Mouse (Mus musculus): ENCODE results near the gene 9530077C05Rik. TPM values are rescaled to one million over a fixed set of nuclear protein-coding genes. Genes with fewer than 3 reads are reported as not detected.
"Not testable (repeated sequence)": the region's sequence is repeated elsewhere in the genome, so short reads cannot be mapped to it uniquely, and the experiment has no call there.

9530077C05Rik gene
- polyA plus RNA-seq, 1 experiment, result not detected

DNA sequence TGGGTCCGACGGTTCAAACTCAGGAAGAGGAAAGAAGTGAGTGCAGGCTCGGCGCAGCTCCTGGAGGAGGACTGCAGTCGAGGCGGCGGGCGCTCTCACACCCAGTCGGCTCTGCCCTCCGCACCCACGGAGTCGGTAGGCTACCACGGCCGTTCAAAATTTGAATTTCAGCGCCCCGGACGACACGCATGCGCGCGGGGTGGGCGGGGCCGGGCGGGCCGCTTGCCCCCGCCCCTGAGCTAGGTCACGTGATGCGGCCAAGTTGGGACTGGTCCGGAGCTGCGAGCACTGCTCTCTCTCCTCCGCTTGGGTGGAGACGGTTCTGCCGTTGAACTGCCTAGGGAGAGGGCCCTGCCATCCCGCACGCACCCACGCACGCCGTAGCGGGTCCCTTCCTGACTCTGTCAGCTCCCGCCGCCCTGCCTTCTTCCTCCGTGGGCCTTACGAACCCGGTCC is 22.3 kb upstream of the 9530077C05Rik start, which contains the start of gene Anln:
Anln (minus strand) TSS at position 168 of the 456 bp plus-strand sequence.
- Histone ChIP-seq H3K4me1 (ENCODE audit: control insufficient read depth, insufficient read depth, low read length) (peaks cover 7% of the 10 kb centered on the region), H3K27ac (ENCODE audit: insufficient read depth, low read depth, low read length) (peak within 1 kb of the TSS; percentile 58), H3K4me3 (ENCODE audit: insufficient read depth, low read depth, low read length) (peak within 1 kb of the TSS; percentile 71)
- WGBS, result under 1% methylated on average over 44 of the region's 44 CpGs
- TF ChIP-seq POLR2A (IDR thresholded peaks at IDR 0.05; ENCODE audit: insufficient read depth, low read depth, low read length), result peak; percentile 86
- TF ChIP-seq CTCF (IDR thresholded peaks at IDR 0.05; ENCODE audit: insufficient read depth, low read depth, low read length), result no peak

DNA sequence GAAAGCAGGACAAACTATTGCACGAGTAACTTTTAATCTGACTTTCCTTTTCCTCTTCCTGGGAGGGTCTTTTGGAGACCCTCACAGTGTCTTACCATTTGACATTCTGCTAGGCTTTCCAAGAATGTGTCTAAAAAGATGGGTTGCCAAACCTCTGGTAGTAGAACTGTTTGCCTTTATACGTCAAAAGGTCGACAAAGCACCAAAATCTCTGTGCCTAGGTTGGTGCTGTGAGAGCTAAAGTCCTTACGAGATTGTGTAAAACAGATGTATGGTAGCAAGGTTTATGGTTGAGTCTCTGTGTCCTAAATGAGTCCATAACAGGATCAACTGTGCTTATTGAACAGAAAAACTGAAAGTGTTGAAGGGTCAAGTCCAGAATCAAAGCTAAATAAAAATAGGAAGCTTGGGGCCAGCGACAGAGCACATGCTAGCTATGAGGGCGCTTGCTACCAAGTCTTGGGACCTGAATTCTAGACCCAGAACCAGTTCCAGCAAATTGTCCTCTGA is 21.5 kb upstream of the 9530077C05Rik start:
- H3K4me3 ChIP-seq (ENCODE audit: insufficient read depth, low read depth, low read length), result no peak overlapping the region
- TF ChIP-seq CTCF (IDR thresholded peaks at IDR 0.05; ENCODE audit: insufficient read depth, low read depth, low read length), result no peak
- TF ChIP-seq POLR2A (IDR thresholded peaks at IDR 0.05; ENCODE audit: insufficient read depth, low read depth, low read length), result no peak
- H3K4me1 ChIP-seq (ENCODE audit: control insufficient read depth, insufficient read depth, low read length), result peaks cover 7% of the 10 kb centered on the region
- WGBS, result 74% methylated on average over 6 of the region's 6 CpGs
- no peak overlapping the region for H3K27ac ChIP-seq (ENCODE audit: insufficient read depth, low read depth, low read length)

DNA sequence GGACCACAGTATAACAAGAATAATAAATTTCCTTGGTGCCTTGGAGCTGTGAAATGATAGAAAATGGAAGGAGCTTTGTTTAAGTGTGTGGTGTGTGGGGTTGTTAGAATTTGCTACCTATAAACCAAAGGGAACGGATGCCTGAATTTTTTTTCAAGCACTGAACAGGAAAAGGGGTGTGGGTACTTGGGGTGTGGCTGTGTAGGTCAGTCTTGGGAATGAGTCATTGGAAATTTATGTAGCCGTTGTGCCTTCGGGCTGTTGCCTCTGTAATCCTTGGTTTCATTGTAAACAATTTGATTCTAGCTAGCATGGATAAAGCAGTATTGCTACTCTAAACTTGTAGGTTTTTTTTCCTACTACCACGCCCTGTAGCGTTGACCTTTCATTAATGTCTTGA is 20.9 kb upstream of the 9530077C05Rik start:
- no peak overlapping the region for H3K4me3 ChIP-seq (ENCODE audit: insufficient read depth, low read depth, low read length)
- peaks cover 7% of the 10 kb centered on the region for H3K4me1 ChIP-seq (ENCODE audit: control insufficient read depth, insufficient read depth, low read length)
- no peak for TF ChIP-seq POLR2A (IDR thresholded peaks at IDR 0.05; ENCODE audit: insufficient read depth, low read depth, low read length)
- TF ChIP-seq CTCF (IDR thresholded peaks at IDR 0.05; ENCODE audit: insufficient read depth, low read depth, low read length), result no peak
- H3K27ac ChIP-seq (ENCODE audit: insufficient read depth, low read depth, low read length), result no peak overlapping the region
- WGBS, result 91% methylated on average over 5 of the region's 5 CpGs

GRCm38 (mm10) chr9:22394725-22395124 is 16.6 kb upstream of the 9530077C05Rik start:
- H3K27ac ChIP-seq (ENCODE audit: insufficient read depth, low read depth, low read length), result no peak overlapping the region
- 94% methylated on average over 2 of the region's 2 CpGs for WGBS
- H3K4me3 ChIP-seq (ENCODE audit: insufficient read depth, low read depth, low read length), result no peak overlapping the region
- no peak for TF ChIP-seq POLR2A (IDR thresholded peaks at IDR 0.05; ENCODE audit: insufficient read depth, low read depth, low read length)
- TF ChIP-seq CTCF (IDR thresholded peaks at IDR 0.05; ENCODE audit: insufficient read depth, low read depth, low read length), result no peak
- no peaks in the 10 kb centered on the region for H3K4me1 ChIP-seq (ENCODE audit: control insufficient read depth, insufficient read depth, low read length)

DNA sequence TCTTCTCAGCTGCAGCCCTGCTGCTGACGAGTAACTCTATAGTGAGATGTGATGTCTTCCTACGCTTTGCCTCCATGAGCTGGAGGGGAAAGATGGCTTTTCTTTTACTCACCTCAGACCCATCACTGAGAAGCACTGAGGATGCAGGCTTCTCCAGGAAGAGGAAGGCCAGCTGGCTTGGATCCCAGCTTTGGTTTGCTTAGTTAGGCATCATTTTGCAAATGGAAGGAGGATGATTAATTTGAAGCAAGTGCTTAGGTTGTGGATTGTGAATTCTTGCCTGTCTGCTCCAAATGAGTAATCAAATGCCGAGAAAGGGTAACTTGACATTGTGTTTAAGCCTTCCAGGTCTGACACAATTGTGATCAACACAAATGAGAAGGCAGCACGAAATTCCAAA is 12.3 kb upstream of the 9530077C05Rik start:
- WGBS, result 68% methylated on average over 4 of the region's 4 CpGs
- H3K4me3 ChIP-seq (ENCODE audit: insufficient read depth, low read depth, low read length), result no peak overlapping the region
- H3K4me1 ChIP-seq (ENCODE audit: control insufficient read depth, insufficient read depth, low read length), result no peaks in the 10 kb centered on the region
- H3K27ac ChIP-seq (ENCODE audit: insufficient read depth, low read depth, low read length), result no peak overlapping the region
- TF ChIP-seq POLR2A (IDR thresholded peaks at IDR 0.05; ENCODE audit: insufficient read depth, low read depth, low read length), result no peak
- no peak for TF ChIP-seq CTCF (IDR thresholded peaks at IDR 0.05; ENCODE audit: insufficient read depth, low read depth, low read length)

- 92% methylated on average over 6 of the region's 6 CpGs for WGBS
- Histone ChIP-seq H3K4me3 (ENCODE audit: insufficient read depth, low read depth, low read length) (no peak overlapping the region), H3K4me1 (ENCODE audit: control insufficient read depth, insufficient read depth, low read length) (no peaks in the 10 kb centered on the region), H3K27ac (ENCODE audit: insufficient read depth, low read depth, low read length) (no peak overlapping the region)
- no peak for TF ChIP-seq CTCF (IDR thresholded peaks at IDR 0.05; ENCODE audit: insufficient read depth, low read depth, low read length)
These were observed 9.3 kb upstream of the 9530077C05Rik start for GRCm38 (mm10) chr9:22402001-22402400.

- Histone ChIP-seq H3K27ac (ENCODE audit: insufficient read depth, low read depth, low read length) (no peak overlapping the region), H3K4me3 (ENCODE audit: insufficient read depth, low read depth, low read length) (no peak overlapping the region), H3K4me1 (ENCODE audit: control insufficient read depth, insufficient read depth, low read length) (no peaks in the 10 kb centered on the region)
- WGBS, result 75% methylated on average over 3 of the region's 3 CpGs
- no peak for TF ChIP-seq POLR2A (IDR thresholded peaks at IDR 0.05; ENCODE audit: insufficient read depth, low read depth, low read length)
- TF ChIP-seq CTCF (IDR thresholded peaks at IDR 0.05; ENCODE audit: insufficient read depth, low read depth, low read length), result no peak
These were observed 8.3 kb upstream of the 9530077C05Rik start for GRCm38 (mm10) chr9:22402976-22403375.

- H3K27ac ChIP-seq (ENCODE audit: insufficient read depth, low read depth, low read length); H3K4me3 ChIP-seq (ENCODE audit: insufficient read depth, low read depth, low read length); H3K4me1 ChIP-seq (ENCODE audit: control insufficient read depth, insufficient read depth, low read length): not testable (repeated sequence)
- 74% methylated on average over 2 of the region's 2 CpGs for WGBS
These were observed 7.8 kb upstream of the 9530077C05Rik start for GRCm38 (mm10) chr9:22403501-22403900.

- H3K27ac ChIP-seq (ENCODE audit: insufficient read depth, low read depth, low read length), result no peak overlapping the region
- no peaks in the 10 kb centered on the region for H3K4me1 ChIP-seq (ENCODE audit: control insufficient read depth, insufficient read depth, low read length)
- no peak overlapping the region for H3K4me3 ChIP-seq (ENCODE audit: insufficient read depth, low read depth, low read length)
- 57% methylated on average over 3 of the region's 3 CpGs for WGBS
- TF ChIP-seq CTCF (IDR thresholded peaks at IDR 0.05; ENCODE audit: insufficient read depth, low read depth, low read length), result no peak
- no peak for TF ChIP-seq POLR2A (IDR thresholded peaks at IDR 0.05; ENCODE audit: insufficient read depth, low read depth, low read length)
These were observed 5.9 kb upstream of the 9530077C05Rik start for GRCm38 (mm10) chr9:22405414-22405813.

GRCm38 (mm10) chr9:22407633-22408032 is 3.7 kb upstream of the 9530077C05Rik start:
- not testable (repeated sequence) for H3K4me3 ChIP-seq (ENCODE audit: insufficient read depth, low read depth, low read length); H3K4me1 ChIP-seq (ENCODE audit: control insufficient read depth, insufficient read depth, low read length); H3K27ac ChIP-seq (ENCODE audit: insufficient read depth, low read depth, low read length)
- WGBS, result 84% methylated on average over 4 of the region's 4 CpGs

DNA sequence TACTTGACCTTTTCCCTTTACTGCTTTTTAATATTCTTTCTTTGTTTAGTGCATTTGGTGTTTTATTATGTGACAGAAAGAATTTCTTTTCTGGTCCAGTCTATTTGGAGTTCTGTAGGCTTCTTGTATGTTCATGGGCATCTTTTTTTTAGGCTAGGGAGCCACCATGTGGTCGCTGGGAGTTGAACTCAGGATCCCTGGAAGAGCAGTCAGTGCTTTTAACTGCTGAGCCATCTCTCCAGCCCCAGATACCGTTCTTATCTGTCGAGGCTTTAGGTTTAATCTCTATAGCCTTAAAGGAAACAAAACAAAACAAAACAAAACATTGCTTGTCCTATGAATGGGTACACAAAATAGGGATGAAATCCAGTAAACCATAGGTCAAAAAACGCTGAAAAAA is 3.0 kb upstream of the 9530077C05Rik start:
- H3K4me3 ChIP-seq (ENCODE audit: insufficient read depth, low read depth, low read length); H3K27ac ChIP-seq (ENCODE audit: insufficient read depth, low read depth, low read length); H3K4me1 ChIP-seq (ENCODE audit: control insufficient read depth, insufficient read depth, low read length): not testable (repeated sequence)
- WGBS, result 22% methylated on average over 4 of the region's 4 CpGs
